Mouse (Mus musculus): ENCODE measurements around the gene Vat1l. TPM values are rescaled to one million over a fixed set of nuclear protein-coding genes. Genes with fewer than 3 reads are reported as not detected.

Vat1l gene
- total RNA-seq, 1 experiment from 2014 or later, result not detected

Other genes starting within 250 kb of the Vat1l start
- 36.3 and 43.4 TPM in 2 replicates for gene Nudt7, start 72.1 kb upstream of the Vat1l start, total RNA-seq (2017)
- not detected in 2 replicates for gene Clec3a, start 212.5 kb downstream of the Vat1l start, total RNA-seq (2017)
- 15.0 and 16.6 TPM in 2 replicates for gene Wwox, start 234.0 kb downstream of the Vat1l start, total RNA-seq (2017)